Mouse (Mus musculus) heart, adult 8-10 months (tissue): ENCODE measurements around the gene Agbl2. TPM values are rescaled to one million over a fixed set of nuclear protein-coding genes. Genes with fewer than 3 reads are reported as not detected.
A peak's percentile ranks its signal among the peaks of the same experiment; 100 is the strongest.

Experiments
- DNase-seq: peaks from one replicate; pipeline ENCODE4 v3.0.0; 2022; ENCODE audit warnings: low spot score
- total RNA-seq, 4 experiments: library from RNA; stranded (reverse); gene quantifications; 2 replicates each; pipeline ENCODE4 v1.2.4; 2022

Gene Agbl2
- 1 to 10 TPM; 1.0 to 2.4 (median 1.6) TPM for total RNA-seq

DNA sequence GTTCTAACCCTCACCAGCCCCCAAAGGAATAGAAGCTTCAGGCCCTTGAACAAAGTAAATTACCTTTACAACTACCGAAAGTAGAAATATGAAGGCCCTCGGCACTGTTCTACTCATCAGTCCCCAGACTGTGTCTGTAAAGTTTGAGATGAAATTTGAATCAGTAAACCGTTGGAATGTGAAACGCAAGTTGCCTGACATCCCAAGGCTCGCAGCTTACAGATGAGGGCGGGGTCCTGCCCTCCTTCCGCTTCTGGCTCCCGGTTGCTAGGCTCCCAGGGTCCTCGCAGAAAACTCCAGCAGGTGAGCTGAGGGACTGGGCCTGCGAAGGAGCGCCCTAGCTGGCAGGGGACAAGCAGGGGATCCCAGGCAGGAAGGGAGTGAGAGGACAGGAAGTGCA, at the start of gene Agbl2:
TSS of gene Agbl2 (plus strand) at position 270 of the 400 bp plus-strand sequence.
- DNase-seq = peak; percentile 15

- DNase-seq = no peak
Observed at GRCm38 (mm10) chr2:90735326-90735725, 47.2 kb upstream of the Agbl2 start.

DNA sequence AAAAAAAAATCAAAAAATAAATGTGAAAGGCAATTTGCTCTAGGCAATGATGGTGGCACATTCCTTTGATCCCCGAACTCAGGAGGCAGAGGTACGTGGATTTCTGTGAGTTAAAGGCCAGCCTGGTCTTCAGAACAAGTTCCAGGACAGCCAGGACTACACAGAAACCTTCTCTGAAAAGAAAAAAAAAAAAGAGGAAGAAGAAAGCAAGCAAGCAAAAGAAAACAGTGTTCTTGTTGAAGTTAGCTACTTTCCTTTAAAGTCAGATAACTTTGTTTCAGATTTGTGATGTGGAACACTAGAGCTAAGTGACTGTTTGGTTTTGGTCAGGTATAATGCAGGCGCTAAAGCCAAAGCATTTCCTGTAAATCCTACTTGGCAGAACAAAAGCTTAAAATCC, 43.7 kb upstream of the Agbl2 start:
- no peak for DNase-seq

DNA sequence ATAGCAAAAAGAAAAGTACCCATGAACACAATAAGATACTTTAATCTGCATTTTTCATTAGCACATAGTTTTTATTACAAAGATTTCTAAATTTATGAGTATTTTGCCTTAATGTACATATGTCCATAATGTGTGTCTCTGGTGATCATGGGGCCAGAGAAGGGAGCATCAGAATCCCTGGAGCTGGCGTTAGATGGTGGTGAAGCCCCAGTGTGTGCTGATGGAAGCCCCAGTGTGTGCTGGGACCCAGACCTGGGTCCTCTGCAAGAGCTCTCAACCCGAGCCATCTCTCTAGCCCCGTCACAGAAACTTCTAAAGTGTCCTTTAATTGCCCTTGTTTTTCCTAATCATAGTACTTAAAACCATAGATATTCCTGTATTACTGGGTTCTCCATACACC, 43.2 kb upstream of the Agbl2 start:
- no peak for DNase-seq

DNA sequence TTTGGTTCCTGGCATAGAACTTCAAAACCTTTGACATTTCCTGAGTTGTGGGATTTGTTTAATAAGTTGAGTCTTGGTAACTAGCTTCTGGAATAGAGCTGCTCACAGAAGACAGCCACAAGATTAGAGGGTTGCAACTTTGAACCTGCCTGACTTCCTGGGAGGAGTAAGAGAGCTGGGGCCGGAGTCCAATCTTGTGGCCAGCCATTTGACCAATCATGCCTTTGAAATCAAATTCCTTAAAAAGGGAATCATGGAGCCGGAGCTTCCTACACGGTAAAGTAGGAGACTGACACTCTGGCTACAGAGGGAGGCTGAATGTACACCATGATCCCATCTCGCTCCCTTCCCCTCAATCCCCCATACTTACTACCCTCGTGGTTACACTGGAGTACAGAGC, 42.6 kb upstream of the Agbl2 start:
- no peak for DNase-seq

- no peak for DNase-seq
Observed at GRCm38 (mm10) chr2:90744285-90745052, 38.1 kb upstream of the Agbl2 start.

- DNase-seq = peak; percentile 99
Observed at GRCm38 (mm10) chr2:90745053-90745678, 37.4 kb upstream of the Agbl2 start, which contains the start of gene Fnbp4. Gene Fnbp4 (plus strand): TSS chr2:90745370.

GRCm38 (mm10) chr2:90745740-90746537, 36.6 kb upstream of the Agbl2 start:
- DNase-seq = peak; percentile 27

- no peak for DNase-seq
Observed at GRCm38 (mm10) chr2:90746538-90746865, 36.0 kb upstream of the Agbl2 start.

DNA sequence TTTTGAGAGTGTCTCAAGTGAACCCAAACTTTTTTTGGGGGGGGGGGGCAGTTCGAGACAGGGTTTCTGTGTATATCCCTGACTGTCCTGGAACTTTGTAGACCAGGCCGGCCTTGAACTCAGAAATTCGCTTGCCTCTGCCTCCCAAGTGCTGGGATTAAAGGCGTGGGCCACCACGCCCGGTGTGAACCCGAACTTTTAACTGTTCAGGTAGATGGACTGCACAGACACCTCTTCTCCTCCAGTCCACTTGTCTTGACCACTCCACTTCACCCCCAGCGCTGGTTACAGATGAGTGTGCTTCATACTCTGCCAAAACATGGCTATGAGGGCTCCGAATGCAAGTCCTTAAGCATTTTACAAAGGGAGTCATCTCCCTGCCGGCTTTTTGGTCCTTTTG, 35.4 kb upstream of the Agbl2 start:
- DNase-seq = no peak

- peak; percentile 26 for DNase-seq
Observed at GRCm38 (mm10) chr2:90749676-90750459, 32.7 kb upstream of the Agbl2 start.

DNA sequence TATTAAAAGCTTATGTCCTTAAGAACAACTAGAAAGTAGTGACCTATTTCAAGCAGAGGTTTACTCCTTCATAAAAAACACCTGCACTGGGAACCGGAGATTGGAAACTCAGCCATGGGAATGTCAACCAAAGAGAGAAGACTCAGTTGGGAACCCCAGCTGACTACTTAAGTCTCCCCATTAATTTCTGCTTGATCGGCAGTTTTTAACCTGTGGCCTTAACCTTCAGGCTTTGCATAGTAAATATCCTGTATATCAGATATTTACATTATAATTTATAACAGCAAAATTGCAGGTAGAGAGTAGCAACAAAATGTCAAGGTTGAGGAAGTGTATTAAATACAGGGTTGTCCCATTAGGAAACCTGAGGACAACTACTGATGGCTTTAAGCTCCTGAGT, 29.0 kb upstream of the Agbl2 start:
- DNase-seq = no peak

DNA sequence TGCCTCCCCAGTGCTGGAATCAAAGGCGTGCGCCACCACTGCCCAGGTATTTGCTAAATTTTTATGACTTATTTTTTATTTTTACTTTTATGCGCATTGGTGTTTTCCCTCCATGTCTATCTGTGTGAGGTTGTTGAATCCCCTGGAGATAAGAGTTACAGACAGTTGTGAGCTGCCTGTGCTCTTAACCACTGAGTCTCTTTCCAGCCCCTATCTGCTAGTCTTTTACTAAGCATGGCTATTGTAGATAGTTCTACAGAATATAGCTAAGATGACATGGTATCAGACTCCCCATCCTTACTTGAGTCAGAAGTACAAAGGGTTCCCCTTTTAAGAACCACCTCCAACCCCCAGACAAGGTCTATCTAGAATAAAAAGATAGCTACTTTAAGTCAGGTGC, 28.3 kb upstream of the Agbl2 start:
- DNase-seq = no peak

DNA sequence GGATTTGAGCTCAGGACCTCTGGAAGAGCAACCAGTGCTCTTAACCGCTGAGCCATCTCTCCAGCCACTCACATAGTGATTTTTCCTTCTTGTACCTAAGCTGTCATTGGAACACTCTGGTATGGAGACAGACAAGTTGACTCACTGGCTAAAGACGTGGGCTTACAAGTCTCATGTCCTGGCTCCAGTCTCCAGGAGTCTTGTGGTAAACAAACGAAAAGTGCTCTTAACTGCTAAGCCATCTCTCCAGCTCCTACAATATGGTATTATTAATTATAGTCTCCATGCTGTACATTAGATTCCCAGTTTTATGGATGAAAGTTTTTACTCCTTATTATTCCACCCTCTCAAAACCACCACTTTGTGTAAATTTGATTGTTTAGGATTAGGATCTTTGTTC, 17.4 kb upstream of the Agbl2 start:
- DNase-seq = no peak

- DNase-seq = no peak
Observed at GRCm38 (mm10) chr2:90781323-90781722, 1.2 kb upstream of the Agbl2 start.

DNA sequence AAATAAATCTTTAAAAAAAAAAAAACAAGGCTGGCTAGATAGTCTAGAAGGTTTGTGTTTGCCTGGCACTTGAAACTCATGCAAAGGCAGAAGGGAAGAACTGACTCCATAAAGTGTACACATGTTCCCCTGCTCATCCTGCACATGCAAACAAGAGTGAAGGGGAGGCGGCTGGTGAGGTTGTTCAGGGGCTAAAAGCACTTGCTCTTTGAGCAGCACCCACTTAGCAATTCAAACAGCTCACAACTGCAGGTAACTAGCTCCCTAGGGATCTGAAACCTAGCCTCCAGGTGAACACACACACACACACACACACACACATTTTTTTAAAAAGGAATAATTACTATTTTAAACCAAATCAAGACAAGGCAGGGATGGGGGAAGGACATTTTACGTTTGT, 589 bp upstream of the Agbl2 start:
- DNase-seq = no peak

GRCm38 (mm10) chr2:90782901-90783486, 467 bp downstream of the Agbl2 start:
- DNase-seq = no peak

- no peak for DNase-seq
Observed at GRCm38 (mm10) chr2:90788126-90788525, 5.6 kb downstream of the Agbl2 start.

DNA sequence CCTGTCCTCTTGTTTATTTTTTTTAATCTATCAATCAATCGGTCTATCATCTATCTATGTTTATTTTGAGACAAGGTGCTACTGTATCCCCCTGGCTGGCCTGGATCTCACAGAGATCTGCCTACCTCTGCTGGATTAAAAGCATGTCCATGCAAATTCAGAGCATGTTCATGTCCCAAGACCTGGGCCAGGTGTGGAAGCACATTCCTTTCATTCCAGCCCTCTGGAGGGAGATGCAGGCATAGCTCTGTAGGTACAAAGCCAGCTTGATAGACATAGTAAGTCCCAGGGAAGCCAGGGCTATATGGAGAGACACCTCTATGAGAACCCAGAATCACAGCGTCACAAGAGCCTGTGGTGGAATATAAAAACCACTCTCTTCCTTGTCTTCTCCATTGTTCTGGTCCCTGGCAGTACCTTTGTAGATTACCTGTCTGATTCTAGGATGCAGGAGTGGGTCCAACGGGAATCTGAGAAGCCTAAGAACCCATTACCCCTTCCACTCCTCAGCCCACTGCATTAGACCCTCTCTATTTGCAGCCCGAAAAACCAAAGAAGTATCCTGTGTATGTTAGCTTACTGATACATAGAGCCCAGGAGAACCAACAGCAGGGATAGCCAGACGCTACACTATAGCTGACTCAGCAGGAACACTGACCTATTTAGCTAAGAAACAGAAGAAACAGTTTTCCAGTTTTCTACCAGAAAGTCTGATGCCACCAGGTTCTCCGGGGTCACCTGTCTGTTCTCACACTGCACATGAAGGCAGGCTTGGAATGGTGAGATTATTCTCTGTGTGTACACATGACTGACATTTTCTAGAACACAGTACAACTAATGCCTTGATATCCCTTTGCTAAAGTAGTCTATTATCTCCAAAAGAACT, 26.0 kb downstream of the Agbl2 start:
- no peak for DNase-seq

- DNase-seq = no peak
Observed at GRCm38 (mm10) chr2:90810751-90811150, 28.2 kb downstream of the Agbl2 start.
